ENCODE assay signal across 9 mouse cellular contexts in genomic region chr3:51375307-51376265, GRCm38 (mm10). TPM values are rescaled to one million over a fixed set of nuclear protein-coding genes. Genes with fewer than 3 reads are reported as not detected.
A peak's percentile ranks its signal among the peaks of the same experiment; 100 is the strongest.
DNase-seq lines count a peak whose midpoint lies in the region; ATAC-seq and TF ChIP-seq lines count a peak whose summit lies in the region.
"Had no signal": no experiment of that assay in that cellular context is flagged by ENCODE, and none has a peak within 500 bp of the region (broad histone marks: within the 10 kb centered on the region; RNA-seq: fewer than 3 reads in every experiment).

No protein-coding gene starts in this region.

- H3ac ChIP-seq in C2C12 (ENCODE audit: control insufficient read depth, insufficient read length, low read depth): no peak overlapping the region

- H3K27me3 ChIP-seq in hindbrain, embryonic 11.5 days (ENCODE audit: control insufficient read depth, insufficient read depth, low read length): no peaks in the 10 kb centered on the region
- no peaks in the 10 kb centered on the region for H3K27me3 ChIP-seq in hindbrain, embryonic 12.5 days
- no peaks in the 10 kb centered on the region for H3K27me3 ChIP-seq in C2C12 (ENCODE audit: control insufficient read depth, insufficient read depth, insufficient read length)
- no peaks in the 10 kb centered on the region for H3K27me3 ChIP-seq in midbrain, embryonic 14.5 days (ENCODE audit: control insufficient read depth, insufficient read depth, low read length)

- peak; percentile 13 for TF ChIP-seq CTCF in C2C12 (IDR thresholded peaks at IDR 0.05; ENCODE audit: control insufficient read depth, insufficient read depth, insufficient read length)

- ATAC-seq in hindbrain, embryonic 11.5 days (ENCODE audit: low FRiP score): no peak
- no peak for ATAC-seq in hindbrain, embryonic 12.5 days (ENCODE audit: low FRiP score)
- peak; percentile 50 for ATAC-seq in activated CD4-positive, CD25-positive, alpha-beta regulatory T cell, adult 4 months
- peak; percentile 83 for ATAC-seq in erythroblast, adult 5-6 weeks (replicated peaks; ENCODE audit: low FRiP score, poor library complexity, severe bottlenecking)
- ATAC-seq in midbrain, embryonic 14.5 days (ENCODE audit: low FRiP score, low TSS enrichment): no peak

- peak; percentile 42 for DNase-seq in hindbrain, embryonic 11.5 days (ENCODE audit: low spot score)
- DNase-seq in layer of hippocampus, postnatal 10 days (ENCODE audit: low spot score in 2 of 2): peak; percentile 51 to 59
- peak; percentile 83 for DNase-seq in retina, postnatal 1 day
- DNase-seq in midbrain, embryonic 14.5 days: no peak

- no peaks in the 10 kb centered on the region for H3K79me3 ChIP-seq in C2C12 (ENCODE audit: low read depth)

- no peak overlapping the region for H3K4me2 ChIP-seq in hindbrain, embryonic 11.5 days (replicated peaks; ENCODE audit: low read depth, low read length)
- no peak overlapping the region for H3K4me2 ChIP-seq in hindbrain, embryonic 12.5 days (replicated peaks)
- no peak overlapping the region for H3K4me2 ChIP-seq in midbrain, embryonic 14.5 days (ENCODE audit: low read length)

- no peaks in the 10 kb centered on the region for H3K36me3 ChIP-seq in hindbrain, embryonic 11.5 days (ENCODE audit: control insufficient read depth, insufficient read depth, low read length)
- no peaks in the 10 kb centered on the region for H3K36me3 ChIP-seq in hindbrain, embryonic 12.5 days
- H3K36me3 ChIP-seq in C2C12 (ENCODE audit: control insufficient read depth, insufficient read depth): no peaks in the 10 kb centered on the region
- no peaks in the 10 kb centered on the region for H3K36me3 ChIP-seq in midbrain, embryonic 14.5 days (ENCODE audit: control insufficient read depth, insufficient read depth, low read length)

- H3K4me1 ChIP-seq in hindbrain, embryonic 11.5 days (replicated peaks; ENCODE audit: control insufficient read depth, insufficient read depth, low read length): no peaks in the 10 kb centered on the region
- no peaks in the 10 kb centered on the region; the same call in 1 of the 2 replicates for H3K4me1 ChIP-seq in hindbrain, embryonic 12.5 days
- H3K4me1 ChIP-seq in midbrain, embryonic 14.5 days (ENCODE audit: control insufficient read depth, insufficient read depth, low read length): no peaks in the 10 kb centered on the region

- H3K79me2 ChIP-seq in C2C12 (ENCODE audit: control insufficient read depth, insufficient read depth): no peaks in the 10 kb centered on the region

- WGBS in hindbrain, embryonic 11.5 days: 85% methylated on average over 19 of the region's 19 CpGs
- WGBS in hindbrain, embryonic 12.5 days: 86% methylated on average over 19 of the region's 19 CpGs
- WGBS in midbrain, embryonic 14.5 days: 85% methylated on average over 19 of the region's 19 CpGs

- H3K4me3 ChIP-seq in hindbrain, embryonic 11.5 days (ENCODE audit: low read depth, low read length): no peak overlapping the region
- no peak overlapping the region for H3K4me3 ChIP-seq in hindbrain, embryonic 12.5 days
- H3K4me3 ChIP-seq in C2C12 (ENCODE audit: insufficient read depth, poor library complexity, severe bottlenecking): no peak overlapping the region
- H3K4me3 ChIP-seq in midbrain, embryonic 14.5 days (replicated peaks; ENCODE audit: low read depth, low read length): no peak overlapping the region

- H3K9ac ChIP-seq in hindbrain, embryonic 11.5 days (ENCODE audit: low read depth, low read length): no peak overlapping the region
- H3K9ac ChIP-seq in hindbrain, embryonic 12.5 days: no peak overlapping the region
- H3K9ac ChIP-seq in midbrain, embryonic 14.5 days (replicated peaks; ENCODE audit: low read length): no peak overlapping the region

- H3K9me3 ChIP-seq in hindbrain, embryonic 11.5 days (ENCODE audit: control insufficient read depth, low read length): no peaks in the 10 kb centered on the region
- H3K9me3 ChIP-seq in hindbrain, embryonic 12.5 days (replicated peaks): no peaks in the 10 kb centered on the region
- no peaks in the 10 kb centered on the region for H3K9me3 ChIP-seq in midbrain, embryonic 14.5 days (ENCODE audit: control insufficient read depth, low read length)

- no peak overlapping the region for H3K27ac ChIP-seq in hindbrain, embryonic 11.5 days (ENCODE audit: low read depth, low read length)
- no peak overlapping the region for H3K27ac ChIP-seq in hindbrain, embryonic 12.5 days
- H3K27ac ChIP-seq in midbrain, embryonic 14.5 days (replicated peaks; ENCODE audit: low read depth, low read length): no peak overlapping the region

TF ChIP-seq in C2C12, 6 proteins besides CTCF, POLR2A, EP300 and RAD21:
- TF ChIP-seq FOSL1 (IDR thresholded peaks at IDR 0.05; ENCODE audit: insufficient read depth, low read length, poor library complexity, severe bottlenecking) (no peak), MAX (IDR thresholded peaks at IDR 0.05) (no peak), MYOG (IDR thresholded peaks at IDR 0.05; ENCODE audit: control insufficient read depth, extremely low read depth, insufficient read length) (no peak), MYOD1 (IDR thresholded peaks at IDR 0.05; ENCODE audit: control insufficient read depth, insufficient read length, low read depth) (no peak), USF1 (IDR thresholded peaks at IDR 0.05; ENCODE audit: low read depth) (no peak), CEBPB (IDR thresholded peaks at IDR 0.05; ENCODE audit: low read depth) (no peak)

RNA-seq across cellular contexts. Expression of gene Mgarp, which starts 21.0 kb away (rescaled TPM):
- 4.0 and 5.5 TPM in 2 replicates for polyA plus RNA-seq in hindbrain, embryonic 11.5 days (2014; fragmentation: Nextera tagmentation; extraction: Ambion mirVana)
- 5.0 and 5.3 TPM in 2 replicates for polyA plus RNA-seq in hindbrain, embryonic 12.5 days (2016; fragmentation: Nextera tagmentation; extraction: Ambion mirVana)
- 0.23 TPM for polyA plus RNA-seq in C2C12 (2012; fragmentation: generic; extraction: Trizol)
- 1 to 10 TPM; 1.5 to 6.0 TPM for polyA plus RNA-seq in activated CD4-positive, CD25-positive, alpha-beta regulatory T cell, adult 4 months (2017; shearing (Covaris generic))
- total RNA-seq in erythroblast, adult 5-6 weeks (2015; ENCODE audit: low replicate concordance): not detected in 2 replicates
- 0.56 TPM in 1 of 2 replicates, not detected in the other for total RNA-seq in erythroblast, adult 5-6 weeks (2017; ENCODE audit: low replicate concordance)
- total RNA-seq in layer of hippocampus, postnatal 10 days (2021): not detected
- 2.6 and 4.6 TPM in 2 replicates for polyA plus RNA-seq in midbrain, embryonic 14.5 days (2014; fragmentation: Nextera tagmentation; extraction: Ambion mirVana)
- total RNA-seq: left cerebral cortex, postnatal 25 days had no signal

RNA-seq across cellular contexts. Expression of gene Ndufc1, which starts 33.2 kb away (rescaled TPM):
- 714 and 715 TPM in 2 replicates for polyA plus RNA-seq in hindbrain, embryonic 11.5 days (2014; fragmentation: Nextera tagmentation; extraction: Ambion mirVana)
- 692 and 752 TPM in 2 replicates for polyA plus RNA-seq in hindbrain, embryonic 12.5 days (2016; fragmentation: Nextera tagmentation; extraction: Ambion mirVana)
- 473 TPM for polyA plus RNA-seq in C2C12 (2012; fragmentation: generic; extraction: Trizol)
- 100 to 1,000 TPM; 213 to 287 TPM for polyA plus RNA-seq in activated CD4-positive, CD25-positive, alpha-beta regulatory T cell, adult 4 months (2017; shearing (Covaris generic))
- total RNA-seq in erythroblast, adult 5-6 weeks (2015; ENCODE audit: low replicate concordance): 27.4 and 43.2 TPM in 2 replicates
- 2.5 and 23.8 TPM in 2 replicates for total RNA-seq in erythroblast, adult 5-6 weeks (2017; ENCODE audit: low replicate concordance)
- 100 to 1,000 TPM; 313 to 318 TPM for total RNA-seq in layer of hippocampus, postnatal 10 days (2021)
- polyA plus RNA-seq in midbrain, embryonic 14.5 days (2014; fragmentation: Nextera tagmentation; extraction: Ambion mirVana): 796 and 925 TPM in 2 replicates

RNA-seq across cellular contexts. Expression of gene Elf2, which starts 35.1 kb away (rescaled TPM):
- 45.4 and 48.7 TPM in 2 replicates for polyA plus RNA-seq in hindbrain, embryonic 11.5 days (2014; fragmentation: Nextera tagmentation; extraction: Ambion mirVana)
- polyA plus RNA-seq in hindbrain, embryonic 12.5 days (2016; fragmentation: Nextera tagmentation; extraction: Ambion mirVana): 41.4 and 46.7 TPM in 2 replicates
- polyA plus RNA-seq in C2C12 (2012; fragmentation: generic; extraction: Trizol): 19.5 TPM
- polyA plus RNA-seq in activated CD4-positive, CD25-positive, alpha-beta regulatory T cell, adult 4 months (2017; shearing (Covaris generic)): 10 to 100 TPM; 41.0 to 54.1 TPM
- 20.9 and 24.0 TPM in 2 replicates for total RNA-seq in erythroblast, adult 5-6 weeks (2015; ENCODE audit: low replicate concordance)
- total RNA-seq in erythroblast, adult 5-6 weeks (2017; ENCODE audit: low replicate concordance): 65.4 and 81.5 TPM in 2 replicates
- total RNA-seq in layer of hippocampus, postnatal 10 days (2021): 10 to 100 TPM; 37.4 to 40.1 TPM
- 28.6 and 37.3 TPM in 2 replicates for polyA plus RNA-seq in midbrain, embryonic 14.5 days (2014; fragmentation: Nextera tagmentation; extraction: Ambion mirVana)

RNA-seq across cellular contexts. Expression of gene Naa15, which starts 39.4 kb away (rescaled TPM):
- polyA plus RNA-seq in hindbrain, embryonic 11.5 days (2014; fragmentation: Nextera tagmentation; extraction: Ambion mirVana): 56.6 and 59.3 TPM in 2 replicates
- polyA plus RNA-seq in hindbrain, embryonic 12.5 days (2016; fragmentation: Nextera tagmentation; extraction: Ambion mirVana): 68.1 and 69.0 TPM in 2 replicates
- polyA plus RNA-seq in C2C12 (2012; fragmentation: generic; extraction: Trizol): 13.3 TPM
- 10 to 100 TPM; 19.8 to 36.4 TPM for polyA plus RNA-seq in activated CD4-positive, CD25-positive, alpha-beta regulatory T cell, adult 4 months (2017; shearing (Covaris generic))
- total RNA-seq in erythroblast, adult 5-6 weeks (2015; ENCODE audit: low replicate concordance): 27.2 and 38.0 TPM in 2 replicates
- total RNA-seq in erythroblast, adult 5-6 weeks (2017; ENCODE audit: low replicate concordance): 42.0 and 49.9 TPM in 2 replicates
- total RNA-seq in layer of hippocampus, postnatal 10 days (2021): 10 to 100 TPM; 47.1 to 49.9 TPM
- polyA plus RNA-seq in midbrain, embryonic 14.5 days (2014; fragmentation: Nextera tagmentation; extraction: Ambion mirVana): 37.9 and 41.5 TPM in 2 replicates

Comparison
In these comparisons a context has a peak if more than half of its experiments do, and no peak if none do; other contexts are left out.
1. ATAC-seq: peak in activated CD4-positive, CD25-positive, alpha-beta regulatory T cell, adult 4 months (single experiment) and erythroblast, adult 5-6 weeks (single experiment); none in hindbrain, embryonic 11.5 days (single experiment), hindbrain, embryonic 12.5 days (single experiment) and midbrain, embryonic 14.5 days (single experiment).